Mouse (Mus musculus) thymus, adult 2 months (tissue): ENCODE measurements at regions not wholly inside any gene's neighbourhood (a gene's known extent, or its start where the extent isn't known, plus 50 kb on each side); places are given as distances from the start of the nearest gene placed in this dataset.

Experiments
- CTCF ChIP-seq: fragments of 200-500 bp; IDR thresholded peaks from 2 replicates; pipeline ENCODE4 v1.5.1; 2012; ENCODE audit warnings: mild to moderate bottlenecking, control low read depth, low read length, moderate library complexity, borderline replicate concordance; ENCODE audit not compliant: control insufficient read depth, poor library complexity, insufficient read depth; ENCODE audit errors: extremely low read depth
- POLR2A ChIP-seq: fragments of 200-500 bp; IDR thresholded peaks from 2 replicates; pipeline ENCODE4 v1.6.1; 2012; ENCODE audit warnings: mild to moderate bottlenecking, low read length, control low read depth, moderate library complexity; ENCODE audit not compliant: control insufficient read depth, poor library complexity, insufficient read depth; ENCODE audit errors: extremely low read depth

DNA sequence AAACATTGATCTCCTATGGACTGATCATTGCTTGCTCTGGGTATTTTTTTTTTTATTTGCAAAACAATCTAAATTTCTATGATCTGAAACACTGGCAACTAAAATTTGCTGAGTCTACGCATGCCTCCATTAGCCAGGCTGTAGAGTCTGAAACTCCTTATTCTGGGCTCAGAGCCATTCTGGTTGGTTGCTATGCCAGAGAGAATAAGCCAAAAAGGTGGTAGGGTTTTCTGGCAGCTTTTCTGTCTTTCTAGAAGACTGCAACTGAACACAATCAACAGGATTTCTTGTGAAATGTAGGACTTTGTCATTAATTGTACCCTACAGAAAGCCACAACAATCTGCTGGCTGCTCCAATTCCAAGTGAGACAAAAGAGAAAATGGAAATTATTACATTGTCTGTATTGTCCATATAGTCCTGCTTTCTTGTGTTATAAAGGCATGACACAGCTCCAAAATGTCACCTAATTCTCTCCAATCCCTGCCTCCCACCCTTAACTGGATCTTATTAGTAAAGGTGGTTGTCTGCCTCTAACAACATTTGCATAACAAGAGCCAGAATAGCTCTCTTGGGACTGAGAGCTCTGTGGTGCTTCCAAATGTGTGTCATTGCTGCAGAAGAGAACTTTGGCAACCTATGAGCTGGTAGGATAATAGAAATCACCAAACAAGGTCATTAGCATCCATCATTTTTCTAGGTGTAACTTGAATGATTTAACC is 126.7 kb upstream of the Hapln1 start:
- no peak for TF ChIP-seq CTCF
- TF ChIP-seq POLR2A: no peak
